Mouse (Mus musculus): ENCODE measurements around the gene Nkap. TPM values are rescaled to one million over a fixed set of nuclear protein-coding genes. Genes with fewer than 3 reads are reported as not detected.
A peak's percentile ranks its signal among the peaks of the same experiment; 100 is the strongest.
"Not testable (repeated sequence)": the region's sequence is repeated elsewhere in the genome, so short reads cannot be mapped to it uniquely, and the experiment has no call there.

Nkap gene
- polyA plus RNA-seq, 1 experiment from 2014 or later: 12.8 TPM

DNA sequence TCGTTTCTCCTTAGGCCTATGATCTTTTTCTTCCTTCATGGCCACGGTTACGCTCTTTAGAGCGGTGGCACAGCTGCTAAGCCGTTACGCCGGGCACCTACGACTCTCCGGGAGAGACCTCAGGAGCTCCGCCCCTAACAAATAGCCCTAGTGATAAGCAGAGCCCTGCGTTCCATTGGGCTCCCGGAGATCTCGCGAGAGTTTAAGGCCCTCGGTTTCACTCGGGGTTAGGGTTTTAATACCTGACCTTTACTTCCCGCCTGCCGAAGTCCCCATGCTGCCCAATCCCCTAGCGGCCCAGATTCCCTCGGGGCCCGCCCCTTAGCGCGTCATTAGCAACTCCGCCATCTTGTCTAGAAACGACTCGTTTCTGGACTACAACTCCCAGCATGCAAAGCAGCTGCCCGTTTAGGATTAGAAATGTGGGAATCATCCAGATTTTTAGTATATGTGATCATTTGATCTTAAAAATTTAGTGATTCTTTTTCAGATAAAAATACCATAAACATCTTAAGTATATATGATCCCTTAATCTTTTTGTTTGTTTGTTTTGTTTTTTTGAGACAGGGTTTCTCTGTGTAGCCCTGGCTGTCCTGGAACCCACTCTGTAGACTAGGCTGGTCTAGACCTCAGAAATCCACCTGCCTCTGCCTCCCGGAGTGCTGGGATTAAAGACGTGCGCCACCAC, 16.3 kb upstream of the Nkap start, which contains the start of gene Upf3b:
Gene Upf3b, minus strand, starts transcription at position 130 of the 688 bp plus-strand sequence.
- H3K27ac ChIP-seq: peak within 1 kb of the TSS; percentile 85
- no peaks in the 10 kb centered on the region for H3K4me1 ChIP-seq (replicated peaks; ENCODE audit: insufficient read depth, low read length)
- peak within 1 kb of the TSS; percentile 69 for H3K9ac ChIP-seq (ENCODE audit: low read depth, low read length)
- H3K4me3 ChIP-seq (replicated peaks; ENCODE audit: low read depth, low read length): peak within 1 kb of the TSS; percentile 52
- peak; percentile 99 for ATAC-seq (replicated peaks; ENCODE audit: low FRiP score, low read depth)
- H3K27me3 ChIP-seq (ENCODE audit: insufficient read depth, low read length): no peaks in the 10 kb centered on the region
- TF ChIP-seq CTCF (IDR thresholded peaks at IDR 0.05; ENCODE audit: low read depth): 0 out of 2 replicates have a peak, but pooled peaks have one; percentile 2
- no peaks in the 10 kb centered on the region for H3K36me3 ChIP-seq (ENCODE audit: insufficient read depth, low read length)
- no peaks in the 10 kb centered on the region for H3K9me3 ChIP-seq (replicated peaks; ENCODE audit: low read length)
- peak within 1 kb of the TSS; percentile 66 for H3K4me2 ChIP-seq (ENCODE audit: low read length)
- peak; percentile 96 for DNase-seq (ENCODE audit: low spot score)
- 24% methylated on average over 30 of the region's 30 CpGs for WGBS

DNA sequence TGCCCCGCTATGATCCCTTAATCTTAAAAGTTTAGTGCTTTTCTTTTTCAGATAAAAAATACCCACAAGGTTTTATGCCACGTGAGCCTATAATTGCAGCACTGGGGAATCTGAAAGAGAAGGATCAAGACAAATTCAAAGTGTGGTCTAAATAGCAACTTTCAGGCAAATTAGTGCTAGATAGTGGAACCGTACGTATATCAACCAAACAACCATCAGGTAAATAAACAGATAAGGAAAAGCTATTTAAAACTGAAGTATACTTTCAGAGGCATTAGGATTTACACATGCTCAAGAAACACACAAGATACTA, 15.8 kb upstream of the Nkap start:
- no peaks in the 10 kb centered on the region for H3K9me3 ChIP-seq (replicated peaks; ENCODE audit: low read length)
- no peak overlapping the region for H3K4me3 ChIP-seq (replicated peaks; ENCODE audit: low read depth, low read length)
- ATAC-seq (replicated peaks; ENCODE audit: low FRiP score, low read depth) (no peak), DNase-seq (ENCODE audit: low spot score) (no peak)
- no peak overlapping the region for H3K9ac ChIP-seq (ENCODE audit: low read depth, low read length)
- no peaks in the 10 kb centered on the region for H3K4me1 ChIP-seq (replicated peaks; ENCODE audit: insufficient read depth, low read length)
- TF ChIP-seq CTCF (IDR thresholded peaks at IDR 0.05; ENCODE audit: low read depth): no peak
- WGBS: 76% methylated on average over 4 of the region's 4 CpGs
- H3K27ac ChIP-seq: no peak overlapping the region
- no peaks in the 10 kb centered on the region for H3K27me3 ChIP-seq (ENCODE audit: insufficient read depth, low read length)
- no peaks in the 10 kb centered on the region for H3K36me3 ChIP-seq (ENCODE audit: insufficient read depth, low read length)
- no peak overlapping the region for H3K4me2 ChIP-seq (ENCODE audit: low read length)

DNA sequence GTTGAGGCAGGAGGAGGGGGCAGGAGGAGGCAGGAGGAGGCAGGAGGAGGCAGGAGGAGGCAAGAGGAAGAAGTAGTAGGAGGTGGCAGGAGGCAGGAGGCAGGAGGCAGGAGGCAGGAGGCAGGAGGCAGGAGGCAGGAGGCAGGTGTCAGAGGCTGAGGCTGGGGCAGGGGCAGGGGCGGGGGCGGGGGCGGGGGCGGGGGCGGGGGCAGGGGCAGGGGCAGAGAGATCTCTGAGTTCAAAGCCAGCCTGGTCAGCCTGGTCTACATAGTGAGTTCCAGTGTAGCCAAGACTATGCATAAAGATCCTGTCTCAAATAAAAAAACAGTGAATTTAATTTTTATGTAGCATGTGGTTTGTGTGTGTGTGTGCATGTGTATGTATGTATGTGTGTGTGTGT, 9.5 kb upstream of the Nkap start:
- Histone ChIP-seq H3K9ac (ENCODE audit: low read depth, low read length) (no peak overlapping the region), H3K9me3 (replicated peaks; ENCODE audit: low read length) (no peaks in the 10 kb centered on the region), H3K4me2 (ENCODE audit: low read length) (no peak overlapping the region), H3K4me3 (replicated peaks; ENCODE audit: low read depth, low read length) (no peak overlapping the region), H3K27ac (no peak overlapping the region), H3K27me3 (ENCODE audit: insufficient read depth, low read length) (no peaks in the 10 kb centered on the region), H3K36me3 (ENCODE audit: insufficient read depth, low read length) (no peaks in the 10 kb centered on the region), H3K4me1 (replicated peaks; ENCODE audit: insufficient read depth, low read length) (no peaks in the 10 kb centered on the region)
- 40% methylated on average over 4 of the region's 5 CpGs for WGBS
- ATAC-seq (replicated peaks; ENCODE audit: low FRiP score, low read depth) (0 out of 2 replicates have a peak, but pooled peaks have one; percentile 43), DNase-seq (ENCODE audit: low spot score) (no peak)
- no peak for TF ChIP-seq CTCF (IDR thresholded peaks at IDR 0.05; ENCODE audit: low read depth)

DNA sequence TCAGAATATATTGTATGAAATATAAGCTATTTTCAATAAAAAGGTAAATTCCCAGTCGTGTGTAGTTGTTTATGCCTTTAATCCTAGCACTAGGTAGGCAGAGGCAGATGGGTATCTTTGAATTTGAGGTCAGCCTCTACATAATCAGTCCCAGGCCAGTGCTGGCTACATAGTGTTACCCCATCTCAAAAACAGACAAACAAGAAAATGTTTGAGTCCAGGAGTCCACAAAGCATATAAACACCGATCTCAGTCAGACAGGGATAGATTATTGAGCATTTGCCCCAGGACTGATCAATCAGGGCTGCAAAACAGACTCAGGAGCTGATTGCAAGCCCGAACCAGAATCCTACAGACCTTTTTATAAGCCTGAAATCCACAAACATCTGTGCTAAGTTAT, 7.0 kb upstream of the Nkap start:
- no peak overlapping the region for H3K4me2 ChIP-seq (ENCODE audit: low read length)
- WGBS: 59% methylated on average over 3 of the region's 3 CpGs
- no peak for TF ChIP-seq CTCF (IDR thresholded peaks at IDR 0.05; ENCODE audit: low read depth)
- ATAC-seq (replicated peaks; ENCODE audit: low FRiP score, low read depth) (no peak), DNase-seq (ENCODE audit: low spot score) (no peak)
- no peaks in the 10 kb centered on the region for H3K27me3 ChIP-seq (ENCODE audit: insufficient read depth, low read length)
- H3K27ac ChIP-seq: no peak overlapping the region
- no peaks in the 10 kb centered on the region for H3K9me3 ChIP-seq (replicated peaks; ENCODE audit: low read length)
- H3K36me3 ChIP-seq (ENCODE audit: insufficient read depth, low read length): no peaks in the 10 kb centered on the region
- H3K9ac ChIP-seq (ENCODE audit: low read depth, low read length): no peak overlapping the region
- no peak overlapping the region for H3K4me3 ChIP-seq (replicated peaks; ENCODE audit: low read depth, low read length)
- H3K4me1 ChIP-seq (replicated peaks; ENCODE audit: insufficient read depth, low read length): no peaks in the 10 kb centered on the region

DNA sequence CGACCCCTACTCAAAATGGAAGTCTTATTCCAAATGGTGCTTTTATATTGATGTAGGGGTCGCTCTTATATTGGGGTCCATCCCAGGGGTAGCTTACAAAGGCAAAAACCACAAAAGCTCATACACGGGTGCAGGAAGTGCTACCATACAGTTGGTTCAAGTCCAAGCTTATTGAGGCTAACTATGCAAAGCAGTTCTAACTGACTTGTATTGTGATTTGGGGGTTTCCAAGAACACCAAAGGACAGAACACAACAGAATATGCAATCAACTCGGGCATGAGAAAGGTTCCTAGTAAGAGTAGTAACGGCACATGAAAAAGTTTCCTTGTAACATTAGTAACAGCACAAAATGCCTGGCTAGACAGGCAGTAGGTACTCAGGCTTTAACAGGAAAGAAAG, 6.4 kb upstream of the Nkap start:
- no peak overlapping the region for H3K27ac ChIP-seq
- DNase-seq (ENCODE audit: low spot score) (no peak), ATAC-seq (replicated peaks; ENCODE audit: low FRiP score, low read depth) (no peak)
- no peaks in the 10 kb centered on the region for H3K36me3 ChIP-seq (ENCODE audit: insufficient read depth, low read length)
- H3K4me3 ChIP-seq (replicated peaks; ENCODE audit: low read depth, low read length): no peak overlapping the region
- H3K9ac ChIP-seq (ENCODE audit: low read depth, low read length): no peak overlapping the region
- TF ChIP-seq CTCF (IDR thresholded peaks at IDR 0.05; ENCODE audit: low read depth): no peak
- H3K27me3 ChIP-seq (ENCODE audit: insufficient read depth, low read length): no peaks in the 10 kb centered on the region
- no peaks in the 10 kb centered on the region for H3K4me1 ChIP-seq (replicated peaks; ENCODE audit: insufficient read depth, low read length)
- no peak overlapping the region for H3K4me2 ChIP-seq (ENCODE audit: low read length)
- H3K9me3 ChIP-seq (replicated peaks; ENCODE audit: low read length): no peaks in the 10 kb centered on the region
- WGBS: 69% methylated on average over 5 of the region's 5 CpGs

DNA sequence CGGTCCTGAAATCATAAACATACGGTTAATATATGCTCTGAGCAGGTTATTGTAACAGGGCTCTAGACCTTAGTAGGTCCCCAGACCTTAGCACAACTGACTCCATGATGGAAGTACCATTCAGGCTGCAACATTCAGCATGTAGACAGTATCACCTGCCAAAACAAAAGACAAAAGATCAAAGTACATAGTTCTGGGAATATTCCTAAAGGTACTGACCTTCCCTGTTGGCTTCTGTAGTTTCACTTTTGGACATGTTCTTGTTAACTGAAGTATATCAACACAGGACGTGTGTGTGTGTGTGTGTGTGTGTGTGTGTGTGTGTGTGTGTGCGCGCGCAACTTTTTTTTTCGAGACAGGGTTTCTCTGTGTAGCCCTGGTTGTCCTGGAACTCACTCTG, 1.1 kb upstream of the Nkap start:
- no peaks in the 10 kb centered on the region for H3K9me3 ChIP-seq (replicated peaks; ENCODE audit: low read length)
- no peak overlapping the region for H3K4me3 ChIP-seq (replicated peaks; ENCODE audit: low read depth, low read length)
- no peak for TF ChIP-seq CTCF (IDR thresholded peaks at IDR 0.05; ENCODE audit: low read depth)
- no peak overlapping the region for H3K4me2 ChIP-seq (ENCODE audit: low read length)
- H3K36me3 ChIP-seq (ENCODE audit: insufficient read depth, low read length): no peaks in the 10 kb centered on the region
- no peak overlapping the region for H3K27ac ChIP-seq
- H3K4me1 ChIP-seq (replicated peaks; ENCODE audit: insufficient read depth, low read length): no peaks in the 10 kb centered on the region
- no peak for DNase-seq (ENCODE audit: low spot score)
- H3K27me3 ChIP-seq (ENCODE audit: insufficient read depth, low read length): no peaks in the 10 kb centered on the region
- no peak overlapping the region for H3K9ac ChIP-seq (ENCODE audit: low read depth, low read length)
- ATAC-seq (replicated peaks; ENCODE audit: low FRiP score, low read depth): no peak
- WGBS: 90% methylated on average over 7 of the region's 7 CpGs

DNA sequence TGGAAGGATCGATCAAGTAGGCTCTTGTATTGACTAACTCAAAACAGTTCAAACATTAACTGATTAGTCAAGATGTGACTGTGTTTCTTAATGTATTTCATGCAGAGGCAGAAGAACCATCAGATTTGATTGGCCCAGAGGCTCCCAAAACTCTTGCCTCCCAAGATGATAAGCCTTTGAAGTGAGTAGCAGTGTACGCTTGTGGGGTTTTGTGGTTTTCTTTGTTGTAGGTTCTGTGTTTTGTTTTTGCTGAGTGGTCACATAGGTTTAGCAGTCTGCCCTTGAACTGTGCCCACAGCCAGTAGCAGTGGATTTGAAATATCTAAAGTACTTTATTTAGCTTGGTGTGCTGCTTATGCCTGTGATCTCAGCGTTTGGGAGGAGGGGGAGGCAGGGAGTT, 15.1 kb downstream of the Nkap start:
- H3K36me3 ChIP-seq (ENCODE audit: insufficient read depth, low read length): 0 out of 2 replicates have a peak, but pooled peaks cover 2% of the 10 kb centered on the region
- no peak for DNase-seq (ENCODE audit: low spot score)
- TF ChIP-seq CTCF (IDR thresholded peaks at IDR 0.05; ENCODE audit: low read depth): no peak
- no peak overlapping the region for H3K4me2 ChIP-seq (ENCODE audit: low read length)
- WGBS: 89% methylated on average over 3 of the region's 3 CpGs
- no peaks in the 10 kb centered on the region for H3K27me3 ChIP-seq (ENCODE audit: insufficient read depth, low read length)
- no peak overlapping the region for H3K4me3 ChIP-seq (replicated peaks; ENCODE audit: low read depth, low read length)
- no peak overlapping the region for H3K9ac ChIP-seq (ENCODE audit: low read depth, low read length)
- H3K4me1 ChIP-seq (replicated peaks; ENCODE audit: insufficient read depth, low read length): no peaks in the 10 kb centered on the region
- no peak overlapping the region for H3K27ac ChIP-seq
- no peak for ATAC-seq (replicated peaks; ENCODE audit: low FRiP score, low read depth)
- no peaks in the 10 kb centered on the region for H3K9me3 ChIP-seq (replicated peaks; ENCODE audit: low read length)

DNA sequence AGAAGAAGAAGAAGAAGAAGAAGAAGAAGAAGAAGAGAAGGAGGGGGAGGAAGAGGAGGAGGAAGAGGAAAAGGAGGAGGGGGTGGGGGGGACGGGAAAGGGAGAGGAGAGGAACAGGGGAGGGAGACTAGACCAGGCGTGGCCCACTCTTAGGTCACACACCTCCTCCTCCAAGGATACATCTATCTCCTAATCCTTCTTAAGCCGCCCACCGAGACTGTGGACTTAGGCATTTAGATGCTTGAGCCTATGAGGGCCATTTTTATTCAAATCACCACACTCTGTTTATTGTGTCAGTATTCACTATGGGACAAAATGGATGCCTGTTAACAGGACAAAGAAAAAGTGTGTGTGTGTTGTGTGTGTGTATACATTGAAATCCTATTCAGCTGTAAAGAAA, 17.9 kb downstream of the Nkap start:
- not testable (repeated sequence) for ATAC-seq (replicated peaks; ENCODE audit: low FRiP score, low read depth); H3K27me3 ChIP-seq (ENCODE audit: insufficient read depth, low read length); H3K9me3 ChIP-seq (replicated peaks; ENCODE audit: low read length); H3K9ac ChIP-seq (ENCODE audit: low read depth, low read length); H3K27ac ChIP-seq; DNase-seq (ENCODE audit: low spot score); H3K4me2 ChIP-seq (ENCODE audit: low read length); H3K4me1 ChIP-seq (replicated peaks; ENCODE audit: insufficient read depth, low read length); H3K4me3 ChIP-seq (replicated peaks; ENCODE audit: low read depth, low read length); H3K36me3 ChIP-seq (ENCODE audit: insufficient read depth, low read length)
- 88% methylated on average over 1 of the region's 4 CpGs for WGBS
